Mouse (Mus musculus): ENCODE results near the gene Ctnna2.

The Ctnna2 gene

GRCm38 (mm10) chr6:77979241-77979961, at the start of gene Ctnna2:
Gene Ctnna2, minus strand, starts transcription at chr6:77979699.
- DNase-seq: peak; percentile 98

- DNase-seq: peak; percentile 6
Observed at GRCm38 (mm10) chr6:77980137-77981052, 896 bp upstream of the Ctnna2 start.

- DNase-seq: peak; percentile 20
Observed at GRCm38 (mm10) chr6:77978476-77979240, 841 bp downstream of the Ctnna2 start.

- DNase-seq: no peak
Observed at GRCm38 (mm10) chr6:77970545-77971242, 8.8 kb downstream of the Ctnna2 start.

- no peak for DNase-seq
Observed at GRCm38 (mm10) chr6:77969774-77970173, 9.7 kb downstream of the Ctnna2 start.

GRCm38 (mm10) chr6:77962011-77962410, 17.5 kb downstream of the Ctnna2 start:
- no peak for DNase-seq

GRCm38 (mm10) chr6:77951276-77951675, 28.2 kb downstream of the Ctnna2 start:
- no peak for DNase-seq

- no peak for DNase-seq
Observed at GRCm38 (mm10) chr6:77950690-77951089, 28.8 kb downstream of the Ctnna2 start.

- DNase-seq: no peak
Observed at GRCm38 (mm10) chr6:77929375-77929774, 50.1 kb downstream of the Ctnna2 start.

- no peak for DNase-seq
Observed at GRCm38 (mm10) chr6:77873150-77873549, 106.3 kb downstream of the Ctnna2 start.

GRCm38 (mm10) chr6:77869313-77869712, 110.2 kb downstream of the Ctnna2 start:
- no peak for DNase-seq

GRCm38 (mm10) chr6:77868119-77868518, 111.4 kb downstream of the Ctnna2 start:
- DNase-seq: no peak

- DNase-seq: no peak
Observed at GRCm38 (mm10) chr6:77863379-77863778, 116.1 kb downstream of the Ctnna2 start.

- DNase-seq: peak; percentile 8
Observed at GRCm38 (mm10) chr6:77862781-77863180, 116.7 kb downstream of the Ctnna2 start.

GRCm38 (mm10) chr6:77849438-77849837, 130.1 kb downstream of the Ctnna2 start:
- no peak for DNase-seq

- DNase-seq: no peak
Observed at GRCm38 (mm10) chr6:77848796-77849195, 130.7 kb downstream of the Ctnna2 start.

- DNase-seq: peak; percentile 11
Observed at GRCm38 (mm10) chr6:77847651-77848050, 131.8 kb downstream of the Ctnna2 start.

- no peak for DNase-seq
Observed at GRCm38 (mm10) chr6:77839076-77839475, 140.4 kb downstream of the Ctnna2 start.

- no peak for DNase-seq
Observed at GRCm38 (mm10) chr6:77838653-77839052, 140.8 kb downstream of the Ctnna2 start.

GRCm38 (mm10) chr6:77837543-77837942, 142.0 kb downstream of the Ctnna2 start:
- no peak for DNase-seq

GRCm38 (mm10) chr6:77834680-77835079, 144.8 kb downstream of the Ctnna2 start:
- DNase-seq: no peak

GRCm38 (mm10) chr6:77827526-77827925, 152.0 kb downstream of the Ctnna2 start:
- DNase-seq: no peak
